Mouse (Mus musculus): ENCODE data around the gene Degs2.
"Not testable (repeated sequence)": the region's sequence is repeated elsewhere in the genome, so short reads cannot be mapped to it uniquely, and the experiment has no call there.

The Degs2 gene

DNA sequence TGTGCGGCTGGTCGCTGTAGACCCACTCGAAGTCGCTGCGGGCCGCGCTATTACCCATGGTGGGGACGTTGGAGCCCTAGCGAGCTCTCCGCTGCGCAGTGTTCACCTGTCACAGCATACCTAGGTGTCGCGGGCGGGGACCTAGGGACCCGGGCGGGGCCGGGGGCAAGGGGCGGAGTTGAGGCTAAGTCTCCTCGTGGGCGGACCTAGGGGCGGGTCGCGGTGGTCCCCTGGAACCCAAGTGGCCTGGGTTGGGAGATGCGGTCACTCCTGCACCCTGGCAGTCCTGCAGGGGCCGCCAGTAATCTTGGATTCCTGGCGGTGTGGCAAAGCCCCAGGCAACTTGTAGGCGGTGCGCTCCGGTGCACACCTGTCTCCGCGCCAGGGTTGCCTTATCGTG is at the start of gene Degs2:
Gene Degs2 (minus strand): TSS at position 131 of the 400 bp plus-strand sequence.
- no peak for DNase-seq

DNA sequence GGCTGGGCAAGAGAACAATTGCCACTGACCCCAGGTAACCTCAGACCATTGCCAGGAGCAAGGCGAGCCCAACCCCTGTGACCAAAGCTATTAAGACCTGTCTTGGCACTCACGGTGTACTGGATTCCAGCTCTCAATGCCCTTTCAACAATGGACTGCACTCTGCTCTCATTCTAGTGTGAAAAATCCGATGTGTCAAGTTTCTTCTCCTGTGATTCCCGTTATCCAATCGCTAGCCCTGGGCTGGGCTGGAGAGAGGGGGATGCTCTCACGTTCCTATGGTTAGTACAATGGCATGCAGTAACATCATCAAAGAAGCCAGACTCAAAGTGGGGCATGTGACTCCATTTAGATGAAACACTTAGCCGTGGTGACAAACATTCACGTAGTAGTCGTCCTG is 49.7 kb upstream of the Degs2 start:
- DNase-seq, result no peak

DNA sequence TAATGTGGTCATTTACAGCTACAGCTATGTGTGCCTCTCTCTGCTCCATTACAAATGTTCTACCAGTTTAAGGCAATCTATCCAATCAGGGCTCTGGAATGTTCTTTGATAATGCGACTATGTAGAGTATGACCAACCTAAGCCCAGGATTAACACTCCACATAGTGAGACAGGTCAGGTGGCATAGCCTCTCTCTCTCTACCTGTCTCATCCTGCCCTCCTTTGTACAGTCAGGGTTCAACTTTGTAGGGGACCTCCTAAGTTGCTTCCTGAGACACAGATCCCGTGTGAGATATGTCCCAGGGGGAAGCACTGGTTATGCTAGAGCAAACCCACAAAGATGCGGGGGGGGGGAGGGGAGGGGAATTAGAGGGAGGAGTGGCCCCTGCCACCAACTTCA is 48.1 kb upstream of the Degs2 start:
- DNase-seq, result no peak

DNA sequence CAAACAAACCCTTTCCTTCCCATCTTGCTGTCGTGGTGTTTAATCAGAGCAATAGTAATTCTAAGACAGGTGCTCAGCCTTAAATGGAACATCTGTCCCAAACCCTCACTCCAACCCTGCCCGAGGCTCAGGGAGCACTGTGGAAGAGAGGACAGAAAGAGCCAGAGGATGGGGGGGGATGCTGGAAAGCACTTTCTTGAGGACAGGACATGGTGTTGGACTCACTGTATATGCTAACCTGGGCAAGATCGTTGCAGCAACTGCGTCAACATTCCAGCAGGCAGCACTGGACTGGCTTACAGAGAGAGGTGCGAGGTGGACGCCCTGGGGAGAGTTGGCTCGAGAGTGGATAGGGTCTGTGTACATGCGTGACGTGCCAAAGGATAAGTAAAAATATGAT is 47.3 kb upstream of the Degs2 start:
- no peak for DNase-seq

DNA sequence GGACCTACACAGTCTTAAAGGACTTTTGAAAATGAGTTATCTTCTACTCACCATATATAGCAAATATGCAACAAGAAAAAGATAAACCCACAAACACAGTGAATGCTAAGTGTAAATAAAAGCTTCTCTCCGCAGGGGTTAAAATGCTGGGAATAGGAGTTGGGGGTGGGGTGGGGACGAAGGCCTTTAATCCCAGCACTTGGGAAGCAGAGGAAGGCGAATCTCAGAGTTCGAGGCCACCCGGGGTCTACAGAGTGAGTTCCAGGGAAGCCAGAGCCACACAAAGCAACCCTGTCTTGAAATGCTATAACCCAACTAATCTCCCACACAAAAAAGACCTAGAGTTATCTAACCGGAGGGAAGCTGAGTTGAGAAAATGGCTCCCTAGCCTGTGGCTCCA is 46.9 kb upstream of the Degs2 start:
- DNase-seq, result no peak

DNA sequence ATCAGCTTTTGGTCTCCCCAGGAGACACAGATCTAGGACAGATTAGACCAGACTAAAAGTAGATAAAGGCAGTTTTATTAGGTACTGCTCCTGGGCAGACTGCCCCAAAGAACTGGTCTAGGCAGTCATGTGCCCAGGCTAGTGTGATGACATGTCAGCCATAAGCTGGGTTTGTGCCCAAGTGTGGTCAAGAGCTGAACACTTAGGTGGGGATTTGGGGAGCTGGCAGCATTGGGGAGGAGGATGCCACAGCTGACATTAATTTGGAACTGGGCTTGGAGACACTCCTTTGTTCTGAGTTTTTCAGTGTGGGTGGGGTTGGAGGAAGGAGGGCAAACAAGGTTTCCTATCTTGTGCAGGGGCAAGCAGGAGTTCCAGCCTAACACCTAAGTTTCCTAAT is 43.9 kb upstream of the Degs2 start:
- DNase-seq, result no peak

DNA sequence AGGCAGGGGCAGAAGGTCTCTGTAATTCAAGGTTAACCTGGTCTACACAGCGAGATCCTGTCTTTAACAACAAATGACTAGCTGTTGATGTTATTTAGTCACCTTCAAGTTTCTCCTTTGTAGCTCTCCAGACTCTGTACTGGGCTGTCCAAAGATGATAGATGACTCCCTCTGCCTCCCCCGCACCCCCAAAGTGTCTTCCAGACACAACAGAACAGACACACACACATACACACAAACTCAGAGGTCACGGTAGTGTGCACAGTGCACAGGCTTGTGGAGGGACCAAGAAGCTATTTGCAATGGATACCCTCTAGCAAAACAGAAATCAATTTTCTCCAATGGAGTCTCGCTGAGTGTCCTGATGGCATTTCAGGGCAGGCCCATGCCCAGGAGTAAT is 40.1 kb upstream of the Degs2 start:
- DNase-seq, result no peak

DNA sequence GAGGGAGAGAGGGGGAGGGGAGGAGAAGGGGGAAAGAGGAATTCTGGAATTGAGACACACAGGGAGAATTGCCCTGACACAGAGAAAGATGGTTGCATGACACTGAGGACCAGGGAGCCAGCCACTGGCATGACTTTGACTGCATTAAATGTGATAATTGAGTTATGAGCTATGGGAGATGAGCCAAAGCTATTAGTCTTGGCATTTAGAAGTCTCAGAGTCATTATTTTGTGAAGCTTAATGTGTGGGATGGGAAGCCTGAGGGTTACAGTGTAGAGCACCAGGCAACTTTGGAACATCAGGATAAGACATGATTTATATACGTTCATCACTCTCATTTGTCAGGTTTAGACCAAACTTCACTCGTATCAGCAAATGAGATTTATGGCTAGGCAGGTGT is 39.4 kb upstream of the Degs2 start:
- no peak for DNase-seq

DNA sequence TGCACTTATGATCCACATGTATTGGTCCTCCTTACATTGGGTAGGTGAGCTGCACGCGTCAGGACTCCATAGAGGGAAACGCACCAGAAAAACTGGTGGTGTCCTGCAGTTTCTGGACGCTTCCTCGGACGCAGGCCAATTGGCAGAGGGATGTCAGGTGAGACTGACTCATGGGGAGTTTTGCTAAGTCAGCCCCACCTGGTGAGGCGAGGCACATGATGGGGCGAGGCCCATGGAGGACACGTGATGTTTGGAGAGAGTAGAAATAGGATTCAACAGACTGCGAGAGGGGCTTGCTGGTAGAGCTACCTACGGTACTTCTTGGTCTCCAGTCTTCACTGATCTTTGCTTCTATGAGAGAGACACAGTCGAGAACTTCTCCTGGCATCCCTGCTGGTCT is 36.6 kb upstream of the Degs2 start:
- no peak for DNase-seq

DNA sequence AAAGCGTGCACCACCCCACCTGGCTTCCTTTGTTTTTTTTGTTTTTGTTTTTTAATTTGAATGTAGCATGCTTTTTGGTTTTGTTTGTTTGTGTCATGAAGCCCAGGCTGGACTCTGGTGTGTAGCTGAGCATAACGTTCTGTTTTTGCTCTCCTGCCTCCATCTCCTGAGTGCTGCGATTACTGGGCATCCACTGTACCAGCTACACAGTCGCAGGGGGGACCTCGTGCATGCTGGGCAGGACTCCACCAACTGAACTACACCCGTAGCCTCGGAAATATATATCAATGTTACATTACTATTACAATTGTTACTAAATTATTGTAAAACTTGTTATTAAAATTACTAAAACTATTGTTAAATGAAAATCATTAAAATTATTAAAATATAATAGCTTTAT is 35.7 kb upstream of the Degs2 start:
- DNase-seq, result no peak

DNA sequence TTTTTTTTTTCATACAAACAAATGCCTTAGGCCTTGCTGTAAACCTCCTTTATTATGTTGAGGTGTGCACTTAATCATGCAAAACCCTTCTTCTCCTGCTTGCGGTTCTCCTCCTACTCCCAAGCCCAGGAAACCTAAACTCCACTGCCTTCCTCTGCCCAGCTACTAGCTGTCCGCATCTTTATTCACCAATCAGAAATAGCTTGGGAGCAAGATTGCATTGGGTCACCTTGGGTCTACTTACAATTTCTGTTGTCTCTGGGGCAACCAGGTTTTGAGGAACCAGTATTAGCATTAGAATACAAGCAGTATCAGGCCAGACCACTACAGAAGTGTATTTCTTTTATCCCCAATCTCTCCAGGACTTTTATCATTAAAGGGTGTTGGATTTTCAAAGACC is 32.3 kb upstream of the Degs2 start:
- DNase-seq, result no peak

DNA sequence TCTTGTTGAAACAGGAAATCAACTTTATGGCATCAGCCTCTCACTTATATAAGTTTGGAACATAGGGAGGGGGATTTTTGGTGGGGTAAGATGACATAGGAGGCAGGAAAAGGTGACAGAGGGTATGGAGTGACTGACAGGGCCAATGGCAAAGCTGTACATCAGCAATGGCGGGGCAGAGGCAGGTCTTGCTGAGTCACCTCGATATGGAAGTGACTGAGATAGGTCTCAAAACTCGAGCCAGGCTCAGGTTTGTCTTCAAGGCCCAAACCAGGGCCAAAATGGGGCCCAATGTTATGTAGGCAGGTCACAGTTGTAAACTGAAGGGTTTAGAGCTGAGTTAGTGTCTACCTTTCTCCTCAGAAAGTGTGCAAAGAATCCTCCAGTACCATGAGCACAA is 21.7 kb upstream of the Degs2 start:
- no peak for DNase-seq

DNA sequence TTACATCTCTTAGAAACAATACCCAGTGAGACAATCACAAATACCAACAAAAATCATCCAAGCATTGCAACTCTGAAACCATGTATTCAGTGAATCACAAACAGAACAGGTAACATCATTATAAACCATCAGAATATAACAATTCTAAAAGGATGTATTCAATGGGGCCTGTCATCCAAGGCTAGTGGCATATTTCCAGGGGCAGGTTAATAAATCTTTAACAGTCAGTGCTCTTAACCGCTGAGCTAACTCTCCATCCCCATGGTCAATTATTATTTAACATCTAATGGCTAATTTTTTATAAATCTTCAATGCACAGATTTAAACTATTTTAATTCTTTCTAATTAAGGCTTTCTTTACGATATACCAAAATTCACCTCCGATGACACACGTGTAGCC is 20.3 kb upstream of the Degs2 start:
- DNase-seq, result no peak

DNA sequence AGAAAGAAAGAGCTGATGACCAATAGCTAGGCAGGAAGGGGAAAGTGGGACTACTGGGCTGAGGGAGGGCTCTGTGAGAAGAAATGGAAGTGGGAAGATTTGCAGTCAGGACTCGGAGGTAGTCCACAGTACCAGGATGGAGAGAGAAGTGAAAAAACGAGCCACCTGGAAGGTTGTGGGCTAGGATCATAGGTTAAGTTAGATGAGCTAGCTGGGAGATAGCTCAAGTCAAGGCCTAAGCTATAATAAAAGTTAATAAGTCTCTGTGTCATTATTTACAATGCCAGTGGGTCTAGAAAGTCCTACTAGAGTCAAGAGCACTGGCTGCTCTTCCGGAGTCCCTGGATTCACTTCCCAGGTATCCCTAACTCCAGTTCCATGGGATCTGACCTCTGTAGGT is 16.4 kb upstream of the Degs2 start:
- no peak for DNase-seq

DNA sequence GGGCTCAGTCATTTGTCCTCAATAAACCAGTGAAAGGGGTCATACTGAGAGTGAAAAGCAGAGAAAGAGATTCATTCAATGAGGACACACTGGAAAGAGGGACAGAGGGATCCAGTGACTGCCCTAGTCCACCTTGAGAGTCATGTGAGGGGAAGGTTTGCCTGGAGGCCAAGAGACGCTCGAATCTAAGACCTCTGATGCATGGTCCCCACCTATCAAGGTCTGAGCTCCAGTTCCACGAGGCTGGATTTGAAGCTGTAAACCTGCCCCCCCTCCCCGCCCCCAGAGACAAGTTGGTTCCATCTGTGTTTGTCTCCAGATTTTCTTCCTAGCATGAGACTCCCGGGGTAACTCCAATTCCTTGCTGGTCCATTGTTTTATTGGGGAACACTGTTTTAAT is 13.7 kb upstream of the Degs2 start:
- DNase-seq, result no peak

DNA sequence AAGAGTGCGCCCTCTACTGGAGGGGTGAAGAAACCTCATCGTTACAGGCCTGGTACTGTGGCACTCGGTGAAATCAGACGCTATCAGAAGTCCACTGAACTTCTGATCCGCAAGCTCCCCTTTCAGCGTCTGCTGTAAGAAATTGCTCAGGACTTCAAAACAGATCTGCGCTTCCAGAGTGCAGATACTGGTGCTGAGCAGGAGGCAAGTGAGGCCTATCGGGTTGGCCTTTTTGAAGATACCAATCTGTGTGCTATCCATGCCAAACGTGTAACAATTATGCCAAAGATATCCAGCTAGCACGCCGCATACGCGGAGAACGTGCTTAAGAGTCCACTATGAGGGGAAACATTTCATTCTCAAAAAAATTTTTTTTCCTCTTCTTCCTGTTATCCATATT is 11.9 kb upstream of the Degs2 start:
- not testable (repeated sequence) for DNase-seq

DNA sequence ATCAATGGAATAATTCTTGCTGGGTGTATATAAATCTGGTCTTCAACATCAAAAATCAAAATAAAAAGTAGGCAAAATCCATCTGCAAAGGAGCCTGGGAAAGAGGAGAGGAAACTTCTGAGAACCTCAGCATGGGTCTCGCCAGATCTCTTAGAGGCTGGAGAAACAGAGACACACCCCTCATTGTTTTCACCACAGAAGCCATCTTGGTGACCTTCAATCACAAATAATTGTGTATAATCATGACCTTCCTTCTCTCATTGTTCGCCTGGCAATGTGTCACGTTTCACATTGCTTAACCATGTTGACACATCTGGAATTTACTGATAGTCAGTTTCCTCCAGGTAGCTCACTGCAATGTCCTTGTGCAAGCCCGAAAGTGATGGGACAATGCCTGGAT is 10.4 kb upstream of the Degs2 start:
- no peak for DNase-seq

DNA sequence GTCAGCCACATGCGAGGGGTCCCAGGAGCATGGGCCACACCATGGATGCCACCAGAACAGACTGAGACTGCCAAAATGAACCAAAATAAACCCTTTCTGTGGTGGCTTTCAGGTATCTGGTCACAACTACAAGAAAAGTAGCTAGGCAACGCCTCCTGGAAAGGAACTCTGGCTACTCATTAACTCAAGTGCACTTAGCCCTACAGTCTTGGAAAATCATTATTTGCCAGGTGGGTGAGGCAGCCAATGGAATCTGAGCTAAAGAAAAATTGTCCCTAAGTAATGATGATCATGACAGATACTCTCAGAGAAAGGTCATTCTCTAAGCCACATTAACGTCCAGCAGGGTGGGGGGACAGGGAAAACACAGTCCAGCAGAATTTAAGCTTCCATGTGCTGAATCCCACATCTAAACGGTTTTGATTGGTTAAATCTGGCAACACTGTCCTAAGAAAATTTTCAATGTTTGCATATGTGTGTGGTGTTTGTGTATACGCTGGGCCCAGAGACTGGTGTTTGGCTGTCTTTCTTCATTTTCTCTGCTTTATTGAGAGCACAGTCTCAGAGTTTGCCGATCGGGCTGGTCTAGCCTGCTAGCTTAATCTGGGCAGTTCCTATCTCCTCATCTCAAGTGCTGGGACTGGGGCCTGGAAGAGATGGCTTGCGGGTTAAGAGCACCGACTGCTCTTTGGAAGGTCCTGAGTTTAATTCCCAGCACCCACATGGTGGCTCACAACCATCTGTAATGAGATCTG is 8.9 kb upstream of the Degs2 start:
- DNase-seq, result no peak

DNA sequence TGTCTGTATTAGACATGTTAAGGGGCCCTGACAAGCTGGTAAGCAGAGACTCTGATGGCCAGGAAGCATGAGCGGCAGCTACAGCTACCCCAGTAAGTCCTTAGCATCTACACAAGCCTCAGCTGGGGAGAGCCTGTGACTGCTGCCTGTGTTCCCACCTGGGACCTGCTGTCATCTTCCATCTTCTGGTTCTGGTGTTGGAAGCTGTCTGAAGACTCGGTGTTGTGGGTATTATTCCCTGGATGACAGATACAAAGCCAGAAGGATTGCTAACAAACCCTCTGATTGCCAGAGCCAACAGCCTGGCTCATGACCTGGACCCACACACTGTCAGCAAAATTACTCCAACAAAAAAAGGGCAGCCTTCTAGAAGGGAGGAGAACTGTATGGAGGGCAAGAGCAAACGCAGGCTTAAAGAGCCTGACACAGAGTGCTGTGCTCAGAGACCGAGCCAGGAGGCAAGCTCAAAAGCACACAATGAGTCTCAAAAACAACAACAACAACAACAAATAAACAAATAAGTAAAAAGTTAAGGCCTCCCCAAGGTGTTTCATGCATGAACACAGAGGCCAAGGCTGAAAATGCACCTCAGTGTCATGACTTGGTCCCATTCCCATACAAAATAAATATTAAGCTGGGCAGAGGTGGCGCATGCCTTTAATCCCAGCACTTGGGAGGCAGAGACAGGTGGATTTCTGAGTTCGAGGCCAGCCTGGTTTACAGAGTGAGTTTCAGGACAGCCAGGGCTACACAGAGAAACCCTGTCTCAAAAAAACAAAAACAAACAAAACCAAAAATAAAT is 8.1 kb upstream of the Degs2 start:
- no peak for DNase-seq

DNA sequence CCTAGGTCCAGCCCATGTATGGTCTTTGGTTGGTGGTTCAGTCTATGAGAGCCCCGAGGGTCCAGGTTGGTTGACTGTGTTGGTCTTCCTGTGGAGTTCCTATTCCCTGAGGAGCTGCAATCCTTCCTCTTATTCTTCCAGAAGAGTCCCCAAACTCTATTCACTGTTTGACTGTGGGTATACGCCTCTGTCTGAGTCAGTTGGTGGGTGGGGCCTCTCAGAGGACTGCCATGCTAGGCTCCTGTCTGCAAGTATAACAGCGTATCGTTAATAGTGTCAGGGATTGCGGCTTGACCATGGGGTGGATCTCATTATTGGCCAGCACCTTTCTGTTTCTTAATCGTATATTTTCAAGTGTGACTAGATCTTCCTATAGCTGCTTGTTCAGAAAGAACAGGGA is 7.3 kb upstream of the Degs2 start:
- no peak for DNase-seq

DNA sequence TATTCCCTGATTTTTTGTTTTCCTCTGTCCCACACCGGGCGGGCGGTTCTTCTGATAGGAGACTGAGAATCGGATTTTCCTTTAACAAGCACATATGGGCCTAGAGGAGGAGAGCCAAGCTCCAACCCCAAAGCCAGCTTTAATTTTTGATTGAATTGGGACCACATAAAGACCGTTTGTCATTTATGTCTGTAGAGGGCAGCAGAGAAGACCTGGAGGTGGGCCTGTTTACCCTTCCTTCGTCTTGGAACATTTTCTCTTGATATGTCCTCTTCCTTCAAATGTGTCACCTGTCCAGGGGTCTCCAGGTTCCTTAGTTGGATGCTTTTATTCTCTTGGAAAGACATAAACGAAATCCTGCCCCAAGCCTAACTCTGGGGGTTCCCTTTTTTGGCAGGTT is 4.0 kb upstream of the Degs2 start:
- no peak for DNase-seq

DNA sequence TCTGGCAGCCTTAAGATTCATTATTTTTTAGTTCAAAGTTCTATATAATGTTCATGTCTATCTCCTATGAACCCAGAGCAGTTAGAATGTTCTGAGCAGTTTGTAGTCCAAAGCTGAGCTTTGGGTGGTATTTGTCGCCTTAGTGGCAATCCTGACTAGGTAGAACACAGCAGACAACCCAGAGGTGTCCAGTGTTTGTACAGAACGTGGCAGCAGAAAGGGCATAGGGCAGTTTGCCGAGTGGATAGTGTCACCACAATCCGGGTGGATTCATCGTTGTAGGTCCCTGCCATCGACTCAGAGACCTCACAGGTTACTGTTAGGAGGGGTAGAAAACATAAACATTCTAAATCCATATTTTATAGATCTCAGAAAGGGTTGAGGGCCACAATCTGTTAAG is 3.4 kb upstream of the Degs2 start:
- no peak for DNase-seq

DNA sequence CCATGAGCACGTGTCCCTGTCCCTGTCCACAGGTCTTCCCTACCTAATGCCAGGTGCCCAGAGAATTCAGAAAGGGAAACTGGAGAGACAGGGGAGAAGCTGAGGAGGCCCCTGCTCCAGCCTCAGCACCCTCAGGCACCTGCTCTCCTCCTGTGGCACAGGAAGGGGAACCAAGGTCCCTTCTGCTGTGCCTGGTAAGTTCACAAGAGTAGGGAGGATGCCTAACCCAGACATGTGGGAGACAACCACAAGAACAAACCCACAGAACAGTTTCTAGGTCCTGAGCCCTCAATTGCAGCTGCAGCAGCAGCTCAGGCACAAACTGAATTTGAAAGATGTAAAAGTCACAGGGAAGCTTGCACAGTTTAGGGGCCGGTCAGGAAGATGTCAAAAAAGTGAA is 894 bp downstream of the Degs2 start:
- no peak for DNase-seq

DNA sequence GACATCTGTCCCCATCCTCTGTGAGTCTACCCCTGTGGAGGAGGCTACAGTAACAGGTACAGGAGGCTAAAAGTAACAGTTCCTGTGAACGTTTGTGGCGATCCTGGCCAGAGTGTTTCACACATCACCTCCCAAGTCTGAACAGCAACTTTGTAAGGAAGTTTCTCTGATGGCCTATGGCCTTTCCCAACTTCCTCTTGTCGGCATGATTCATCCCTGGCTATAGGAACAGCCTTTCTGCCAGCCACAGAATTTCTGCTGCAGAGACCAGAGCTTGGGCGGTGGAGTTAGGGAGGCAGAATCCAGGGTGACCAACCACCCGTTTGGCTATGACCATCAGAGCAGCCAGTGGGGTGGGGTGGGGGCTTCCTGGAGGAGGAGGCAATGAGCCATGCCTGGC is 2.1 kb downstream of the Degs2 start:
- no peak for DNase-seq

DNA sequence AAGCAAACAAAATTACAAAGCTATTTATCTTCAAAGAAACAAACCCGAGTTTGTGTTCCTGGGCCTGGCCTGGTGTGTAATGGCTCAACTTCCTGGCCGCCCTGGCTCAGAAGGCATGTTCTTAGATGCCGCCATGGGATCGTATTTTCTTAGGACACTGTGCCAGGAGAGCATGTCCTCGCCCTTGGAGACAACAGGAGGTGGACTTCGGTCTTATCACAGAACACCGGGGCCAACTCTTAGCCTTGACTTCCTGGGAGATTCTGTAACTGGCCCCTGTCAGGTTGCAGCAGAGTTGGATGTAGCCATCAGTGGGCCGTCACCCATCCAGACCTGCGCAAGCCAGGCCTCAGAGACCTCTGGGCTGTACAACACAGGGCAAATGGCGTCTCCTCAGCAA is 2.5 kb downstream of the Degs2 start:
- DNase-seq, result no peak
